Mouse (Mus musculus): ENCODE measurements around the gene Ccdc106.

- no peak for TF ChIP-seq POLR2A (IDR thresholded peaks at IDR 0.05; ENCODE audit: extremely low read depth, insufficient read depth, low read length)
- no peak for TF ChIP-seq CTCF (IDR thresholded peaks at IDR 0.05; ENCODE audit: low read depth, low read length)
Observed at GRCm38 (mm10) chr7:5051193-5052192, 31.1 kb downstream of the Ccdc106 start, which contains the start of gene Zfp580.
